Mouse (Mus musculus) R1 (cell line): ENCODE data around the gene Lmo1.
"Not testable (repeated sequence)": the region's sequence is repeated elsewhere in the genome, so short reads cannot be mapped to it uniquely, and the experiment has no call there.

Source experiments
- DNase-seq: peaks from one replicate; pipeline ENCODE4 v3.0.0-alpha.2; 2018; ENCODE audit warnings: low read depth, low spot score

Lmo1 gene

GRCm38 (mm10) chr7:109115488-109115887 lies 59.5 kb downstream of the Lmo1 start:
- DNase-seq = not testable (repeated sequence)

GRCm38 (mm10) chr7:109114950-109115349 lies 60.1 kb downstream of the Lmo1 start:
- no peak for DNase-seq

GRCm38 (mm10) chr7:109111000-109111399 lies 64.0 kb downstream of the Lmo1 start:
- no peak for DNase-seq

GRCm38 (mm10) chr7:109104894-109105293 lies 70.1 kb downstream of the Lmo1 start:
- DNase-seq = peak; percentile 4

DNA sequence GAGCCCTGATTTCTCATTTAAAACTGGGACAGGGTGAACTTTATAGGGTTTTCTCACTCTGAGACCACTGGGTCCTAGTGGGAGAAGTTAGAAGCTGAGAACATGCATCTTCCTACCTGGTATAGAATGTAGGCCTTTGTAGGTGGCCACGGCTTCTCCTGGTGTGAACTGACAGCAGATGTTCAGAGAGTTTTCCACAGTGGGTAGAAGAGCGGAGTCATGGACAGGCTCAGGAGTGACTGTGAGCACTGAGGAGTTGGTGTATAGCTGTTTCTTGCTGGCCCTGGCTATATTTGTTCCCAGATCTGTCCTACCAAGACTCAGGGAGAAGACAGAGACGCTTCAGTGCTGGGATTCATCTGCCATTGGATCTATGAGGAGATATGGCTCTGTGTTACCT lies 73.8 kb downstream of the Lmo1 start:
- no peak for DNase-seq

DNA sequence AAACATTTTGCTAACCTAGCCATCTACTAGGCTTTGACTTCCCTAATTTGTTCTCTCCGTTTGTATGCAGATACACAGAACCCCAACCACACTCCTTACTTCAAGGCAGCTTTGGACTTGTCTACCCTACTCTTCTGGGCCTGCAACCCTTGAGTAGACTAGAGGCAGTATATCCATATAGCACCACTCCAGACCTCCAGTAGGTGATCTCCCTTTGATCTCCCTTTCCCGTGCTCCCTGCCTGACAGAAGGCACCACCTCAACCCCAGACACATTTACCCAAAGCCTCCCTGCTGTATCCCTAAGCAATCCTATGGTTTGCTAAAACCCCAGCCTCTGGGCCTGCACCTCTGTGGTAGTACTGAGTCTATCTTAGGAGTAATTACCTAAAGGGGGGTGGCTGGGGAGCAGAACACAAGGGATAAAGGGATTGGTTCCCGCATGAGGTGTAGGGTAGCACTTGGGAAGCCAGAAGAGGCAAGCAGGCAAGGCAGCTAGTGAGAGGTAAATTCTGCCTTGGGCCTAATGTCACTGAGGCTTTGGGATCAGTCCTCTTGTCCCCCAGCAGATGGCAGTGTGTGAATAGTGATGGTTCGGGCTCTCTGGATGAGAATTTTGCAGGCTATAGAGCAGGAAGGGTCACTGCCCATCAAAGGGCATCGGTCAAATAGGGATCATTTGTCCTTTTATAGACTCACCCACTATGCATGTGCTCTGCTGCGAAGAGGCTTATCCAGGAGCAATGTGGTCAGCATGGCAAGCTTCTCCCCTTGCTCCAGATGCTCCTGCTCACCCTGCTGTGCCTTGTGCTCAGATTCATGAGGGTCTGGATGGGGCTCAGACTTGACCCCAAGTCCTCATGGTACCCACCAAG lies 76.6 kb downstream of the Lmo1 start:
- DNase-seq = peak; percentile 50

DNA sequence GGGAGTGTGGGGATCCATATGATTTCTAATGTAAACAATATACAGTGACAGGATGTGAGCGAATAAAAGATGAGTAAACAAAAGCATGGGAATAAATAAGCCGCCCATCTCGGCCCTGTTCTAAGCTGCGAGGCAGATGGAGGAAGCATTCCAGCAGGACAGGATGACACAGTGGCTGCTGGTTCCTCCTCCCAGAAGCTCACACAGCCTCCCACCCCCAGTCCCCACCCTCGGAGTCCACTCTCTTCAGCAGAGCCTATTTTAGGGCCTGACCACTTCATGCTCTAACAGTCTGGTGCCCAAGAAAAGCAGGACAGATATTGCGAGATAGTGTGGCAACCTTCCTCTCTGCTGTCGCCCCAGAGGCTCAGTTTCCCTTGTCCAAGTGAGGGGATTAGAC lies 77.8 kb downstream of the Lmo1 start:
- DNase-seq = no peak

DNA sequence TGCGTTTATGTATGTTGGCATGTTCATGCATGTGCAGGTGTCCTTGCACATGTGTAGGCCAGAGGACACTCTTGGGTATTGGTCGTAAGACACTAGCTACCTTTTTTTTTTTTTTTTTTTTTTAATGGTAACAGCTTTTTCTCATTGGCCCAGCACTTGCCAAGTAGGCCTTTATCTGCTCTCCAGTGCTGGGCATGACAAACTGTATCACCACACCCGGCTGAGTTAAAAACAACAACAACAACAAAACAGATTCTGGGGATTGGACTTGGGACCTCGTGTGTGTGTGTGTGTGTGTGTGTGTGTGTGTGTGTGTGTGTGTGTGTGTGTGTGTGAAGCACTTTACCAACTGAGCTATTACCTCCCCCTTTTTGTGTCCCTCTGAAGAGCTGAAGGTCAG lies 78.4 kb downstream of the Lmo1 start:
- DNase-seq = no peak

- no peak for DNase-seq
These were observed 80.7 kb downstream of the Lmo1 start for GRCm38 (mm10) chr7:109094294-109094693.

DNA sequence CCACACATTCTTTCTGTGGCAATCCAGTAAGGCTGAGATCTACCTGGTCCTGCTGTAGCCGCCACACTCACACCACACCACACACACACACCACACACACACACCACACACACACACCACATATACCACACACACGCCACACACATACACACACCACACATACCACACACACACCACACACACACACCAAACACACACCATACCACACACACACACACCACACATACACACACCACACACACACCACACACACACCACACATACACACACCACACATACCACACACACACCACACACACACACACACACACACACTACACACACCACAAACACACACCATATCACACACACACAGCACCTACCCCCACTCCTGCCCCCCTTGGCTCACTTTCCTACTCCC lies 83.7 kb downstream of the Lmo1 start:
- DNase-seq = not testable (repeated sequence)
